Mouse (Mus musculus): ENCODE results near the gene Fkbp1a. TPM values are rescaled to one million over a fixed set of nuclear protein-coding genes. Genes with fewer than 3 reads are reported as not detected.

Gene Fkbp1a
- total and polyA plus RNA-seq, 3 experiments, result 48.3 to 388 (median 76.5) TPM

DNA sequence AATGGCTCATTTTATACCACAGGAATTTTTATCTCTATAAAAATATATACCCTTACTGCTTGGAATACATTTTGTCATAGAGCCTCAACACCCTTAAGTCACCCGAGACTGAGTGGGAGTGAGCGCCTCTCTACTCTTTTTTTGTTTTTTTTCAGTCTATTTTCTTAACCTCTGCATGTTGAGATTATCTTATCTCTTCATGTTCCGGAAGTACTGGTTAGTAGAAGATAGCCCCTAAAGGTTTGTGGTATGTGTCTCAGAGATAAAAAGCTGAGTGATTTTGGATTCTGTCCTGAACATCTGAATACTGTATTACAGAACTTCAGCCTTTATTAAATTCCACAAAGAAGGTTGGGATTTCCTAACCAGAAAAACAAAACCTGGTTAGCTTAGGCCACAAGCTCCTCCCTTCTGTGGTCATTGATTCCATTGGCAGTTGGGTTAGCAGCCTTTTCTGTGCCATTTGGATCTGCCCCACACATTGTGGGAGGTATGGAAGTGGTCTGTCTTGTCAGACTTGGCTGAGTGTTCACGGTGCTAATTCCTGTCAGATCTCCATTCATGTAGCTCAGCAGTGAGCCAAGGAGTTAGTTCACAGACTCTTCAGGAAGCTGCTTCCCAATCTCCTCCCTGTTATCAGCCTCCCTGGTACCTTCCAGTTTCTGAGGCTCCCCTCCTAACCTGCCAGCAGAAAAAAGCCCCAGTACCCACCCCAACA, 17.8 kb upstream of the Fkbp1a start:
- DNase-seq (ENCODE audit: extremely low read depth), result no peak
- TF ChIP-seq IRF4 (IDR thresholded peaks at IDR 0.05; ENCODE audit: low read depth, low read length) (no peak), EP300 (IDR thresholded peaks at IDR 0.05; ENCODE audit: low read length) (no peak), SMC3 (IDR thresholded peaks at IDR 0.05; ENCODE audit: low read depth, low read length) (no peak), GABPA (IDR thresholded peaks at IDR 0.05; ENCODE audit: insufficient replicate concordance, low read depth, low read length) (no peak)
- Histone ChIP-seq H3K27ac (ENCODE audit: insufficient read depth, low read depth) (no peak overlapping the region), H3K36me3 (replicated peaks in 1 of 2; ENCODE audit: control insufficient read depth in 1 of 2, insufficient read depth in 1 of 2, low read length in 1 of 2) (peaks cover 5 to 35% of the 10 kb centered on the region in 2 experiments), H3K79me2 (replicated peaks; ENCODE audit: control insufficient read depth, extremely low read depth, insufficient read depth, poor library complexity, severe bottlenecking) (no peaks in the 10 kb centered on the region), H3K4me1 (ENCODE audit: control insufficient read depth in 1 of 2, insufficient read depth in 2 of 2) (no peaks in the 10 kb centered on the region), H3K9ac (ENCODE audit: insufficient read depth, low read depth) (no peak overlapping the region), H3K27me3 (replicated peaks) (no peaks in the 10 kb centered on the region), H3K4me2 (ENCODE audit: insufficient read depth, low read depth, poor library complexity, severe bottlenecking) (no peak overlapping the region), H3K9me3 (replicated peaks; ENCODE audit: low read length) (no peaks in the 10 kb centered on the region), H3K4me3 (replicated peaks in 1 of 3; ENCODE audit: low read depth in 2 of 3, low read length in 2 of 3, poor library complexity in 1 of 3) (no peak overlapping the region)
- in situ Hi-C loops (cut with MboI; ENCODE audit: low pct_ligation_motif_present, low pct_unique_long_range_greater_than_20kb, low sequenced_read_pairs) (no loop called here), dilution Hi-C loops (cut with MboI; ENCODE audit: extremely low pct_ligation_motif_present, extremely low pct_unique_long_range_greater_than_20kb, low sequenced_read_pairs) (no loop called here)

DNA sequence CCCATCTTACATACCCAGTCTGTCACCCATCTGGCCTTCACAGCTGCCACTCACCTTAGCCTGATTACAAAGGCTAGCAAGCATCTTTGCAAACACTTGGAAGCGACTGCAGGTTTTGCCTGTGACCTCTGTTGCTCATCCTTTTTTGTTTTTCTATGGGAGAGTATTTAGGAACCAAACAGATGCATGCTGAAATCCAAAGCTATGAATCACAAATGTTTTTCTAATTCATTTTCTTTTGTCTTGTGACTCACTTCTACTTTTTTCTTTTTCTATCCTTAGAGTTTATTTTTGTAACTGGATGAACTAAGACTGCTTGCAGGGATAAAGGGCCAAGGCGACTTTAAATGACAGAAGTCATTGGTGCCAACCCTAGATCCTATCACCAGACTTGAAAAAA, 16.8 kb upstream of the Fkbp1a start:
- no peak overlapping the region for H3K27ac ChIP-seq (ENCODE audit: insufficient read depth, low read depth)
- H3K9ac ChIP-seq (ENCODE audit: insufficient read depth, low read depth), result no peak overlapping the region
- no peaks in the 10 kb centered on the region for H3K27me3 ChIP-seq (replicated peaks)
- no peaks in the 10 kb centered on the region for H3K9me3 ChIP-seq (replicated peaks; ENCODE audit: low read length)
- dilution Hi-C loops (cut with MboI; ENCODE audit: extremely low pct_ligation_motif_present, extremely low pct_unique_long_range_greater_than_20kb, low sequenced_read_pairs), result no loop called here
- no peaks in the 10 kb centered on the region for H3K79me2 ChIP-seq (replicated peaks; ENCODE audit: control insufficient read depth, extremely low read depth, insufficient read depth, poor library complexity, severe bottlenecking)
- H3K4me1 ChIP-seq (ENCODE audit: control insufficient read depth in 1 of 2, insufficient read depth in 2 of 2), result no peaks in the 10 kb centered on the region
- in situ Hi-C loops (cut with MboI; ENCODE audit: low pct_ligation_motif_present, low pct_unique_long_range_greater_than_20kb, low sequenced_read_pairs), result no loop called here
- TF ChIP-seq CTCF (conservative IDR thresholded peaks at IDR 0.05 in 1 of 2, IDR thresholded peaks at IDR 0.05 in 1 of 2; ENCODE audit: low read depth in 2 of 2, low read length in 2 of 2) (no peak), POLR2AphosphoS2 (IDR thresholded peaks at IDR 0.05; ENCODE audit: low read depth, low read length) (no peak), RAD21 (IDR thresholded peaks at IDR 0.05; ENCODE audit: low read depth, low read length) (no peak), BHLHE40 (IDR thresholded peaks at IDR 0.05; ENCODE audit: low read depth, low read length) (no peak), HCFC1 (IDR thresholded peaks at IDR 0.05; ENCODE audit: low read depth, low read length) (no peak), CHD2 (IDR thresholded peaks at IDR 0.05; ENCODE audit: low read length) (no peak), JUN (IDR thresholded peaks at IDR 0.05; ENCODE audit: insufficient read depth, low read depth, low read length) (no peak), ZKSCAN1 (IDR thresholded peaks at IDR 0.05; ENCODE audit: borderline replicate concordance, low read depth, low read length) (no peak), NELFE (IDR thresholded peaks at IDR 0.05; ENCODE audit: low read depth, low read length) (no peak), USF1 (IDR thresholded peaks at IDR 0.05; ENCODE audit: low read depth, low read length) (no peak), MAZ (IDR thresholded peaks at IDR 0.05; ENCODE audit: low read depth, low read length) (no peak), PAX5 (IDR thresholded peaks at IDR 0.05; ENCODE audit: low read length) (no peak), MEF2A (IDR thresholded peaks at IDR 0.05; ENCODE audit: borderline replicate concordance, low read depth, low read length) (no peak)
- peaks cover 5 to 26% of the 10 kb centered on the region in 2 experiments for H3K36me3 ChIP-seq (replicated peaks in 1 of 2; ENCODE audit: control insufficient read depth in 1 of 2, insufficient read depth in 1 of 2, low read length in 1 of 2)
- no peak for DNase-seq (ENCODE audit: extremely low read depth)
- H3K4me2 ChIP-seq (ENCODE audit: insufficient read depth, low read depth, poor library complexity, severe bottlenecking), result no peak overlapping the region
- no peak overlapping the region for H3K4me3 ChIP-seq (replicated peaks in 1 of 3; ENCODE audit: low read depth in 2 of 3, low read length in 2 of 3, poor library complexity in 1 of 3)

All from CH12.LX (cell line).